Mouse (Mus musculus): ENCODE measurements around the gene Prex1. TPM values are rescaled to one million over a fixed set of nuclear protein-coding genes. Genes with fewer than 3 reads are reported as not detected.
A peak's percentile ranks its signal among the peaks of the same experiment; 100 is the strongest.

The Prex1 gene
- total RNA-seq, 2 experiments from 2014 or later = 14.2 to 17.1 TPM

GRCm38 (mm10) chr2:166661498-166661897, 52.1 kb downstream of the Prex1 start:
- DNase-seq = no peak

- DNase-seq = no peak
Observed at GRCm38 (mm10) chr2:166658380-166658779, 55.3 kb downstream of the Prex1 start.

GRCm38 (mm10) chr2:166657451-166658011, 56.1 kb downstream of the Prex1 start:
- DNase-seq = peak; percentile 27

GRCm38 (mm10) chr2:166656630-166657029, 57.0 kb downstream of the Prex1 start:
- no peak for DNase-seq

GRCm38 (mm10) chr2:166655727-166656520, 57.7 kb downstream of the Prex1 start:
- DNase-seq = no peak

GRCm38 (mm10) chr2:166655308-166655707, 58.3 kb downstream of the Prex1 start:
- no peak for DNase-seq

GRCm38 (mm10) chr2:166654875-166655274, 58.8 kb downstream of the Prex1 start:
- no peak for DNase-seq

GRCm38 (mm10) chr2:166653564-166653963, 60.1 kb downstream of the Prex1 start:
- DNase-seq = no peak

- DNase-seq = no peak
Observed at GRCm38 (mm10) chr2:166652672-166653071, 61.0 kb downstream of the Prex1 start.

- no peak for DNase-seq
Observed at GRCm38 (mm10) chr2:166651317-166652030, 62.2 kb downstream of the Prex1 start.

- DNase-seq = peak; percentile 51
Observed at GRCm38 (mm10) chr2:166650414-166650813, 63.2 kb downstream of the Prex1 start.

- DNase-seq = no peak
Observed at GRCm38 (mm10) chr2:166647242-166647641, 66.4 kb downstream of the Prex1 start.

- DNase-seq = no peak
Observed at GRCm38 (mm10) chr2:166646434-166647088, 67.1 kb downstream of the Prex1 start.

- DNase-seq = peak; percentile 33
Observed at GRCm38 (mm10) chr2:166644816-166645215, 68.8 kb downstream of the Prex1 start.

- DNase-seq = no peak
Observed at GRCm38 (mm10) chr2:166642581-166642987, 71.0 kb downstream of the Prex1 start.

GRCm38 (mm10) chr2:166639750-166640149, 73.9 kb downstream of the Prex1 start:
- no peak for DNase-seq

GRCm38 (mm10) chr2:166638947-166639641, 74.5 kb downstream of the Prex1 start:
- no peak for DNase-seq

GRCm38 (mm10) chr2:166638079-166638800, 75.4 kb downstream of the Prex1 start:
- DNase-seq = no peak

- DNase-seq = no peak
Observed at GRCm38 (mm10) chr2:166637673-166637990, 76.0 kb downstream of the Prex1 start.

GRCm38 (mm10) chr2:166636867-166637672, 76.6 kb downstream of the Prex1 start:
- no peak for DNase-seq

GRCm38 (mm10) chr2:166635521-166635920, 78.1 kb downstream of the Prex1 start:
- DNase-seq = no peak

Data from adrenal gland, postnatal 10 days (tissue).